Mouse (Mus musculus) embryonic facial prominence, embryonic 12.5 days (tissue): ENCODE measurements around the gene Fndc5. TPM values are rescaled to one million over a fixed set of nuclear protein-coding genes. Genes with fewer than 3 reads are reported as not detected.

Source experiments
- ATAC-seq: fragments of 200-750 bp; cut with Nextera tagmentation; 2 replicates; pipeline ENCODE4 v1.8.0; 2017; ENCODE audit not compliant: insufficient number of reproducible peaks, insufficient read depth, low FRiP score, low TSS enrichment
- H3K27ac ChIP-seq: fragments of 300-500 bp; sonication (generic); 2 replicates; pipeline ENCODE4 v1.5.1; 2016; ENCODE audit warnings: mild to moderate bottlenecking
- H3K27me3 ChIP-seq: fragments of 300-500 bp; sonication (generic); 2 replicates; pipeline ENCODE4 v1.6.1; 2016; ENCODE audit warnings: mild to moderate bottlenecking, moderate library complexity
- H3K36me3 ChIP-seq: fragments of 300-500 bp; sonication (generic); 2 replicates; pipeline ENCODE4 v1.6.1; 2016; ENCODE audit warnings: mild to moderate bottlenecking
- H3K4me1 ChIP-seq: fragments of 300-500 bp; sonication (generic); 2 replicates; pipeline ENCODE4 v1.6.1; 2016
- H3K4me2 ChIP-seq: fragments of 300-500 bp; sonication (generic); replicated peaks from 2 replicates; pipeline ENCODE4 v1.6.1; 2016; ENCODE audit warnings: mild to moderate bottlenecking, moderate library complexity
- H3K4me3 ChIP-seq: fragments of 300-500 bp; sonication (generic); 2 replicates; pipeline ENCODE4 v1.5.1; 2016; ENCODE audit warnings: mild to moderate bottlenecking
- H3K9ac ChIP-seq: fragments of 300-500 bp; sonication (generic); 2 replicates; pipeline ENCODE4 v1.6.1; 2016; ENCODE audit warnings: mild to moderate bottlenecking, moderate library complexity
- H3K9me3 ChIP-seq: fragments of 300-500 bp; sonication (generic); 2 replicates; pipeline ENCODE4 v1.6.1; 2016; ENCODE audit warnings: mild to moderate bottlenecking, moderate library complexity
- WGBS: fragments of 180-500 bp; shearing (Covaris S2); methylation state at CpG from one replicate; pipeline ENCODE4 v1.1.7; 2016; 5-methylcytosine and 5-hydroxymethylcytosine counted together
- polyA plus RNA-seq: library from polyadenylated mRNA; unstranded; fragments of >200 nt; fragmentation: Nextera tagmentation; extraction: Ambion mirVana; gene quantifications from 2 replicates; pipeline ENCODE4 v1.2.1, GENCODE M21; 2016

The Fndc5 gene
- polyA plus RNA-seq, 1 experiment from 2014 or later = 9.6 TPM

DNA sequence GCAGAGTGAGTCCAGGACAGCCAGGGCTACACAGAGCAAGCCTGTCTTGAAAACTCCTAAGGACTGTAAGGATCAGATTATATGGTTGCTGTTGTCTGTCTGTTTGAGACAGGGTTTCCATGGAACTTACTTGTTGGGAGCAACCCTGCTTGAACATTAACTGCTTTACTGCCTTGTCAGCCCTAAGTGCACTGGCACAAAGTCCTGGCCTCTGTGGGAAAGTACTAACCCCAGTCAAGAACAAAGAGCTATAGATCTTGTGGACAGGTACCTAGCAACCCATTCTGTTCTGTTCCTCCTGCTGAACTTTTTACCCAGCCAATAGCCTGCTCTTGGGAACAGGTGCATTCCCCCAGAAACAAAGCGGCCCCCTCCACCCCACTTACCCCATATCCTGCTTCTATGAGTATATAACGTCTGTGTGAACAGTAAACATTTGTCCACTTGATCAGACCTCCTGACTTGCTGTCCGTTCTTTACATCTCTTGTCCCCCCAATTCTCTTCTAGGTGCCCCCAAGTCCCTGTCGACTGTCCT lies 14.5 kb downstream of the Fndc5 start:
- H3K9ac ChIP-seq = no peak overlapping the region
- 90% methylated on average over 4 of the region's 4 CpGs for WGBS
- H3K36me3 ChIP-seq = peaks cover 59% of the 10 kb centered on the region
- H3K4me1 ChIP-seq = no peaks in the 10 kb centered on the region
- no peak overlapping the region for H3K27ac ChIP-seq
- no peak overlapping the region for H3K4me2 ChIP-seq
- H3K4me3 ChIP-seq = no peak overlapping the region
- no peaks in the 10 kb centered on the region for H3K9me3 ChIP-seq
- ATAC-seq = no peak
- no peaks in the 10 kb centered on the region for H3K27me3 ChIP-seq

DNA sequence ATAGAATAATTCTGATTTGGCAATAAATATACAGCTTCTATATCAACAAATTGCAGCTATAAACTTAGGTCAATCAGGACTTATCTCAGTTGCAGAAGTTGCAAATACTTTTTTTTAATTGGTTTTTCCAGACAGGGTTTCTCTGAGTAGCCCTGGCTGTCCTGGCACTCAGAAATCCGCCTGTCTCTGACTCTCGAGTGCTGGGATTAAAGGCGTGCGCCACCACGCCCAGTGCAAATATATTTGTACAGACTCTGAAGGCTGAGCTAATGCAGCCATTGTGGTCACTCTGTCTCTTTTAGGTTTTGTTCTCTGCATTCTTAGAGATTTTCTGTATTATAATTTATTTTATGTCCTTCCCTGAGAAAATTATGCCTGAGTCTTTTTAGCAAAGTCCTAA lies 20.7 kb downstream of the Fndc5 start:
- no peak overlapping the region for H3K4me3 ChIP-seq
- H3K27me3 ChIP-seq = no peaks in the 10 kb centered on the region
- no peaks in the 10 kb centered on the region for H3K4me1 ChIP-seq
- no peak overlapping the region for H3K27ac ChIP-seq
- peaks cover 63% of the 10 kb centered on the region for H3K36me3 ChIP-seq
- H3K4me2 ChIP-seq = no peak overlapping the region
- H3K9ac ChIP-seq = no peak overlapping the region
- WGBS = 90% methylated on average over 5 of the region's 5 CpGs
- no peak for ATAC-seq
- no peaks in the 10 kb centered on the region for H3K9me3 ChIP-seq

DNA sequence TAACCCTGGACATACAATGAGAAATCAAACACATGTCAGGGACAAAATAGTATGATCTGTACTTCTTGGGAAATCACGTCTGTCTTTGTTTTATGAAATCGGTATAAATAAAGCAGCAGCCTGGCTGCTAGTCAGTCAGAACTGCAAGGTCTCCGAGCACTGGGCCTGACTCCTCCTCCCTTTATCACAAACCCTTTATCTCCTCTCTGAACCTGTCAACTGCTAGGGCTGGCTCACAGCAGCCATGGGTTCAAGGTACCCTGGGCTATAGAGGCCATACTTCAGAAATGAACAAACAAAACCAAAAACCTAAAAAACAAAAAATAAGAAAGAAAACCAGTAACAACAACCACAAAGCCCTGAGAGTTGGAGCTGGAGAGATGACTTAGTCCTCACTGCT lies 21.8 kb downstream of the Fndc5 start:
- Histone ChIP-seq H3K4me2 (no peak overlapping the region), H3K27ac (no peak overlapping the region), H3K9ac (no peak overlapping the region), H3K4me3 (no peak overlapping the region), H3K4me1 (no peaks in the 10 kb centered on the region), H3K36me3 (peaks cover 54% of the 10 kb centered on the region), H3K27me3 (no peaks in the 10 kb centered on the region), H3K9me3 (no peaks in the 10 kb centered on the region)
- ATAC-seq = no peak
- WGBS = 78% methylated on average over 3 of the region's 3 CpGs

DNA sequence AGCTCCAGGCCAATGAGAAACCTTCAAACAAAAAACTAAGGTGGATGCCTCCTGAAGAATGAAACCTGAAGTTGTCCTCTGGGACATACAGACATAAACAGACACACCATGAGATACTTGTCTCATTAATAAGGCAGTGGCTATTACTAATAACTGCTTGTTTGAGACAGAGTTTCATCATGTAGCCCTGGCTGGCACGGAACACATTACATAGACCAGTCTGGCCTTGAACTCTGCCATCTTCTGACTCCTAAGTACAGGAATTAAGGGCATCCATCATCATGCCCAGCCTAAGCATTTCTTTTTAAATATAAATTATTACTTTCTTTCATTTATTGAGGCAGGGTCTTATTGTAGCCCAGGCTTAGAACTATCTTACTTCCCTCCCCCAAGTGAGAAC lies 24.3 kb downstream of the Fndc5 start:
- no peak for ATAC-seq
- no peak overlapping the region for H3K9ac ChIP-seq
- H3K4me3 ChIP-seq = no peak overlapping the region
- H3K4me2 ChIP-seq = no peak overlapping the region
- no peaks in the 10 kb centered on the region for H3K4me1 ChIP-seq
- H3K9me3 ChIP-seq = no peaks in the 10 kb centered on the region
- peaks cover 52% of the 10 kb centered on the region for H3K36me3 ChIP-seq
- WGBS = 90% methylated on average over 1 of the region's 1 CpGs
- H3K27me3 ChIP-seq = no peaks in the 10 kb centered on the region
- H3K27ac ChIP-seq = no peak overlapping the region

DNA sequence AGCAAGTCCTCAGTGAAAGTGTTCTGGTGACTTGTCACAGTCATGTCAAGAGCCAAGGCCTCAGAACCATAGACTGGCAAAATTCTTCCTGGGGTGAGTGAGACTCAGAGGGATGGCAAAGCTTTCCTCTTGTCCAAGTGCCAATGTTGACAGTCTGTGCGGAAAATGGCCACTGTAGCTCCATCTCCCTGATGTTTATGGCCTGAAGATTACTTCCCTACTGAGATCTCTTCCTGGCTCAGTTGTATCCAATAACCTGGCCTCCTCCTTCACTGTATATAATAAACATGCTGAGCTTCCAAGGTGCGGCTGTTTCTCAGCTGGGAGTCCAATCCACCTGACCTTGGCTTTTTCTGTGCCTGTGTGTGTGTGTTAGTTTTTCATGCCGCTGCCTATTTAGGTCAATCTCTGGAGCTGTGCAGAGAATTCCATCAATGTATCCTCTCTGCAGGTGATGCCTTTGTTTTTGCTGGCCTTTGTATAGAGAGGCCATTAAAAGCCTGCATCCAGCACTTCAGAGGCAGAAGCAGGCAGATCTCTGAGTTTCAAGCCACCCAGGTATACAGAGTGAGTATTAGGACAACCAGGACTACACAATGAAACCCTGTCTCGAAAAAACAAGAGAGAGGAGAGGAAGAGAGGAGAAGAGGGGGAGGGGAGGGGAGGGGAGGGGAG lies 24.9 kb downstream of the Fndc5 start:
- Histone ChIP-seq H3K36me3 (peaks cover 50% of the 10 kb centered on the region), H3K27me3 (no peaks in the 10 kb centered on the region), H3K9ac (no peak overlapping the region), H3K4me1 (no peaks in the 10 kb centered on the region), H3K9me3 (no peaks in the 10 kb centered on the region), H3K27ac (no peak overlapping the region), H3K4me2 (no peak overlapping the region), H3K4me3 (no peak overlapping the region)
- WGBS = 94% methylated on average over 4 of the region's 4 CpGs
- ATAC-seq = no peak

DNA sequence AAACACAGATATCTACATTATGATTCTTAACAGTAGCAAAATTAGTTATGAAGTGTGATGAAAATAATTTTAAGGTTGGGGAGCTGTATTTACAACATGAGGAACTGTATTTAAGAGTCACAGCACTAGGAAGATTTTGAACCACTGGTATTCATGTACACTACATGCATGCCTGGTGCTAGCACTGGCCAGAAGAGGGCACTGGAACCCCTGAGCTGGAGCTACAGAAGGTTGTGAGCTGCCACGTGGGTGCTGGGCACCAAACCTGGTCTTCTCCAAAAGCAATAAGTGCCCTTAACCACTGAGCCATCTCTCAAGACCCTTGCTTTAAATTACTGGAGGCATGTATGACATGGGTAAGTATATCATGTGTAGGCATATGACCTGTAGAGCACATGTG lies 35.7 kb downstream of the Fndc5 start:
- Histone ChIP-seq H3K9ac (no peak overlapping the region), H3K9me3 (no peaks in the 10 kb centered on the region), H3K27ac (no peak overlapping the region), H3K27me3 (no peaks in the 10 kb centered on the region), H3K36me3 (peaks cover 54% of the 10 kb centered on the region), H3K4me1 (no peaks in the 10 kb centered on the region), H3K4me3 (no peak overlapping the region), H3K4me2 (no peak overlapping the region)
- 69% methylated on average over 1 of the region's 1 CpGs for WGBS
- no peak for ATAC-seq

DNA sequence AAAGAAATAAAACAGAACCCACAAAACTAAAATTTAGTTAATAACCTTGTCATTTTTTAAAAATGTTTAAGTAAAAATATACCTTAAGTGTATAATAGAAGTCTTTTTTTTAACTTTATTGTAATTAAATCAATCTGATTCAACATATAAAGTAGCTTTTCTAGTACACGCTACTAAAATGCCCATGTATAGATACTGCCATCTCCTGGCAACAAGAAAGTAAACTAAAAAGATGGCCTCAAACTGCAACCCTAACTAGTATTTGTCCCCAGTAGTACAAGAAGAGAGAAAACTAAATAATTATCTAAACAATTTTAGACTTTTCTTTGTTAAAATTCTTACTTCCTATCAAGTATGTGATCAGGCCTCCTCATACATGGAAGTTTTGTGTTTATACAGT lies 42.8 kb downstream of the Fndc5 start:
- Histone ChIP-seq H3K4me2 (no peak overlapping the region), H3K4me3 (no peak overlapping the region), H3K36me3 (peaks cover 50% of the 10 kb centered on the region), H3K4me1 (no peaks in the 10 kb centered on the region), H3K27me3 (no peaks in the 10 kb centered on the region), H3K27ac (no peak overlapping the region), H3K9ac (no peak overlapping the region), H3K9me3 (no peaks in the 10 kb centered on the region)
- 63% methylated on average over 1 of the region's 1 CpGs for WGBS
- no peak for ATAC-seq

DNA sequence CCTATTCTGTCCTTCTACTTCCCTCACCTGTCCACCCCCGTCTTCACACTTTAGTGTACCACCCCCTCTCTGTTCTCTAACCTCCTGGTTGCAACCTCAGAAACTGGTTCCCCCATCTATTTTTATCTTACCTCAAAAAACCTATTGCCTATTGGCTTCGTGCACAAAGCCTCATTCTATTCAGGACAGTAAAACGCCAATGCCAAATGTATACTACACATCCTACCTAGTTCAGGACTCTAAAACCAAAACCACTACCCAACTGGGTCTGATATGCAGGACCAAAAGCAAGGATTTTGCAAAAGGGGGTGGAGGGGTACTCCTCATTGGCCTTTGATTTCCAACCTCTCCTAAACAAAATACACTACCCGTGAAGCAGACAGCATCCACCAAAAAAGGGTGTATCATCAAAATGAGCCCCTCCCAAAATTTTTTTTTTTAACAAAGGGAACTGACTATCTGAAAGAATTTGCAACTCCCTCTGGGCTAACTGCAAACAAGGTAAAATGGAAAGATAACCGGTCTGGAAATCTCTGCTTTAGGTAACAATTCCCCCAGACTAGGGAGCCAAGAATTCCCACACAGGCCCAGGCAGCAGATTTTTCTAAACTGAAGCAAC lies 51.4 kb downstream of the Fndc5 start:
- H3K4me3 ChIP-seq = peak overlapping the region; percentile 89
- 38% methylated on average over 5 of the region's 5 CpGs for WGBS
- no peaks in the 10 kb centered on the region for H3K9me3 ChIP-seq
- H3K27me3 ChIP-seq = no peaks in the 10 kb centered on the region
- peak overlapping the region; percentile 93; the same call in 1 of the 2 replicates for H3K27ac ChIP-seq
- H3K9ac ChIP-seq = peak overlapping the region; percentile 89
- H3K4me1 ChIP-seq = peaks cover 16% of the 10 kb centered on the region
- H3K36me3 ChIP-seq = peaks cover 5% of the 10 kb centered on the region; the same call in 1 of the 2 replicates
- no peak for ATAC-seq
- H3K4me2 ChIP-seq = peak overlapping the region; percentile 58

DNA sequence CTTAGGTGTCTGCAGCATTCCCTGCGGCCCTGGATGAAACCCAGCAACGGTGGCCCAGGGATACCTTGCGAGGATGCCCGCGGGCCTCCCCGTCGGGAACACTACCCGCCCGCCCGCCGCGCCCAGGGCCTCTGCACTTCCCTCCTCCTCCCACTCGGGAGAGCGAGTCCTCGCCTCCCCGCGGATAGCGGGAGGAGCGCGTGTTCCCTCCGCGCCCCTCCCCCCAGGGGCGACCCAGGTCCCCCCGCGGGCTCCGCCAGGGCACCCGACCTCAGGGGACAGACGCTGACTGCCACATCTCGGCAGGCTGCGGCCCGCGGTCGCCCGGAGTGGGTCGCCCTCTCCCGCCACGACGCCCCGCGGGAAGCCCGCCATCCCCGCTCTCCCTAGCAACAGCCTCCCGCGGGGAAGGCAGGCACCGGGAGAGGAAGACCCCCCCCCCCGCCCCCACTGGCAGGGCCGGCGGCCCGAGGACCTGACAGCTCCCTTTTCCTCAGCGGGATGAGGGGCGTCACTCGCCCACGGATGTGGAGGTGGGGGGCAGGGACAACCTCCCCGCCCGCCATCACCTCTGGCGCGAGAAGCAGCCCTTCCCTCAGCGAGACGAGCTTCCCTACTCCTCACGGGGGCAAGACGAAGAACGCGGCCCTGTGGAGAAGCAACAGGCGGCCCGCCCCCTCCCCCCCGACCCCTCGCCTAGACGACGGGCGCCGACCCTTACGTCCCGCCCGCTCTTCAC lies 52.2 kb downstream of the Fndc5 start:
- Histone ChIP-seq H3K4me3 (peak overlapping the region; percentile 89), H3K4me1 (peaks cover 16% of the 10 kb centered on the region), H3K9ac (peak overlapping the region; percentile 89), H3K36me3 (0 out of 2 replicates have a peak, but pooled peaks cover 4% of the 10 kb centered on the region), H3K9me3 (no peaks in the 10 kb centered on the region), H3K27me3 (no peaks in the 10 kb centered on the region), H3K27ac (peak overlapping the region; percentile 93), H3K4me2 (peak overlapping the region; percentile 58)
- peak; percentile 44 for ATAC-seq
- WGBS = under 1% methylated on average over 59 of the region's 74 CpGs

DNA sequence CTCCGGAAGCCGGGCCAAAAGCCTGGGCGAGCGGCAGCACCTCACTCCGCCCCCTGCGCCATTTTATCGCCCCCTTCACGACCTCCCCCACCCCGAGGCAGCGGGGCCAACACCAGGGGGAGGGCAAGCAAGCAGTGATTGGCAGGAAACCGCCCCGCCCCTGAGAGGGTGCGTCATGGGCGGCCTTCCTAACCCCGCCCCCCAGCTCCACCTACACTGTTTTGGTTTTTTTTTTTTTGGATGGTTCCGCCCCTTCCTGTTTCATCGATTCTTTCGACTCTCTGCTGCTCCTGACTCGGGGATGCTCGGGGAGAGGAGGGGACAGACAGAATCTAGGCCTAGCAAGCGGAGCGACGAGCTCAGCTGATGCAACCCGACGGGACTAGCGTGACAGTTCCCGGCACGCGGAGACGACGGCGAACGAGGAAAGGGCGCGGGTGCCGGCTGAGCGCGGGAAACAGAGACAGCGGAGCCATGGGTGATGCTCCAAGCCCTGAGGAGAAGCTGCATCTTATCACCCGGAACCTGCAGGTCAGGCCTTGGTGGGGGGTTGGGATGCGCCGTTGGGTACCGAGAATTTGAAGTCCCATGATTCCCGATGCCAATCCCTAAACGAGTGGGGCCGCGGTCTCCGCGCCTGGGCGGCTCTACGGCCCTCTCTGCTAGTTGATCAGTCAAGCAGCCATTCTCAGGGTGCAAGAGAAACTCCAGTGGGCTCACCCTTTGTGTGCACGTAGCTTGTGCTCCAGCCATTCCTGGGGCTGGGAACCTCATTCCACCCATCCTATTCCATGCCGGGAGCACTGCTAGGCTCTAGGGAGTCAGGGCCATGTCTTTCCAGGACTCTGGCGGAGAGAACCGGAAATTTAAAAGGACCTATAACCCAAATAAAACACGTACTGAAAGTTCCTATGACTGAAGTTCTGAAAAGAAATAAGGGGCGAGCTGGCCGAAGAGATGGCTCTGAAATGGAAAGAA lies 53.0 kb downstream of the Fndc5 start, which contains the start of the genes S100pbp and Yars:
Gene S100pbp, minus strand, starts transcription at position 186 of the 978 bp plus-strand sequence.
Gene Yars, plus strand, starts transcription at position 219 of the 978 bp plus-strand sequence.
- H3K4me3 ChIP-seq = peak within 1 kb of the TSS; percentile 89
- peak; percentile 78 for ATAC-seq
- H3K9ac ChIP-seq = peak within 1 kb of the TSS; percentile 89
- no peaks in the 10 kb centered on the region for H3K9me3 ChIP-seq
- H3K27me3 ChIP-seq = no peaks in the 10 kb centered on the region
- WGBS = under 1% methylated on average over 57 of the region's 58 CpGs
- H3K4me2 ChIP-seq = peak within 1 kb of the TSS; percentile 86
- H3K4me1 ChIP-seq = peaks cover 16% of the 10 kb centered on the region
- H3K36me3 ChIP-seq = 0 out of 2 replicates have a peak, but pooled peaks cover 11% of the 10 kb centered on the region
- peak within 1 kb of the TSS; percentile 93 for H3K27ac ChIP-seq

DNA sequence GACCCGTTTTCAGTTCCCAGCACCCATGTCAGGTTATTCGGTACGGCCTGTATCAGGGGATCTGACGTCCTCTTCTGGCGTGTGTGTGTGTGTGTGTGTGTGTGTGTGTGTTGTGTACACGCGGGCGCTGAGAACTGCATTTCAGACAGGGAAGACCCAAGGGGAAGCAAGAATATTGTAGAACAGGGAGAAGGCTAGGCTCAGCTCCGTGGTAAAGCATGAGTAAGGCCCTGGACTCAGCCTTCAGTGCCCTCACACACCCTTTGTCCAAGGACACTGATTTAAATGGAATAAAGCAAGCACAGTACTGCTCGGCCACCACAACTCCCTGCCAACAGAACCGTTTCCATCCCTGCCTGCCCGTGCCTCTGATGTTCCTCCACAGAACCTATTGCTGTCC lies 53.7 kb downstream of the Fndc5 start:
- Histone ChIP-seq H3K9ac (peak overlapping the region; percentile 83), H3K9me3 (no peaks in the 10 kb centered on the region), H3K36me3 (0 out of 2 replicates have a peak, but pooled peaks cover 11% of the 10 kb centered on the region), H3K27ac (peak overlapping the region; percentile 84; the same call in 1 of the 2 replicates), H3K4me2 (peak overlapping the region; percentile 86), H3K4me3 (peak overlapping the region; percentile 89), H3K27me3 (no peaks in the 10 kb centered on the region), H3K4me1 (peaks cover 16% of the 10 kb centered on the region)
- 3% methylated on average over 11 of the region's 12 CpGs for WGBS
- no peak for ATAC-seq
